Mouse (Mus musculus) kidney, embryonic 15.5 days (tissue): ENCODE measurements around the gene Slc6a9. TPM values are rescaled to one million over a fixed set of nuclear protein-coding genes. Genes with fewer than 3 reads are reported as not detected.

Experiments
- ATAC-seq: fragments of 200-750 bp; cut with Nextera tagmentation; replicated peaks from 2 replicates; pipeline ENCODE4 v1.8.0; 2017; ENCODE audit warnings: moderate TSS enrichment; ENCODE audit not compliant: low FRiP score
- H3K27ac ChIP-seq: fragments of 300-500 bp; sonication (generic); 2 replicates; pipeline ENCODE4 v1.5.1; 2015; ENCODE audit warnings: mild to moderate bottlenecking, inconsistent platforms
- H3K27me3 ChIP-seq: fragments of 300-500 bp; sonication (generic); 2 replicates; pipeline ENCODE4 v1.6.1; 2015; ENCODE audit warnings: inconsistent platforms
- H3K36me3 ChIP-seq: fragments of 300-500 bp; sonication (generic); 2 replicates; pipeline ENCODE4 v1.6.1; 2015; ENCODE audit warnings: inconsistent platforms
- H3K4me1 ChIP-seq: fragments of 300-500 bp; sonication (generic); 2 replicates; pipeline ENCODE4 v1.6.1; 2015; ENCODE audit warnings: inconsistent platforms
- H3K4me2 ChIP-seq: fragments of 300-500 bp; sonication (generic); 2 replicates; pipeline ENCODE4 v1.6.1; 2015; ENCODE audit warnings: moderate library complexity, mild to moderate bottlenecking, inconsistent platforms
- H3K4me3 ChIP-seq: fragments of 300-500 bp; sonication (generic); replicated peaks from 2 replicates; pipeline ENCODE4 v1.5.1; 2015; ENCODE audit warnings: mild to moderate bottlenecking, inconsistent platforms
- H3K9ac ChIP-seq: fragments of 300-500 bp; sonication (generic); 2 replicates; pipeline ENCODE4 v1.6.1; 2015; ENCODE audit warnings: mild to moderate bottlenecking, inconsistent platforms
- H3K9me3 ChIP-seq: fragments of 300-500 bp; sonication (generic); replicated peaks from 2 replicates; pipeline ENCODE4 v1.6.1; 2016; ENCODE audit warnings: inconsistent platforms
- WGBS: fragments of 180-500 bp; shearing (Covaris S2); methylation state at CpG from one replicate; pipeline ENCODE4 v1.1.7; 2015; ENCODE audit warnings: mixed read lengths; 5-methylcytosine and 5-hydroxymethylcytosine counted together
- polyA plus RNA-seq: library from polyadenylated mRNA; unstranded; fragments of >200 nt; fragmentation: Nextera tagmentation; extraction: Ambion mirVana; gene quantifications from 2 replicates; pipeline ENCODE4 v1.2.1, GENCODE M21; 2015

Slc6a9 gene
- 9.4 and 15.2 TPM in 2 replicates for polyA plus RNA-seq

- Histone ChIP-seq H3K27ac (peak within 1 kb of the TSS; percentile 87), H3K4me1 (peaks cover 38% of the 10 kb centered on the region), H3K4me3 (peak within 1 kb of the TSS; percentile 83), H3K27me3 (0 out of 2 replicates have a peak, but pooled peaks cover 4% of the 10 kb centered on the region), H3K4me2 (peak within 1 kb of the TSS; percentile 97), H3K36me3 (no peaks in the 10 kb centered on the region), H3K9me3 (no peaks in the 10 kb centered on the region), H3K9ac (peak within 1 kb of the TSS; percentile 88)
- 24% methylated on average over 3 of the region's 3 CpGs for WGBS
- no peak for ATAC-seq
Observed at GRCm38 (mm10) chr4:117834457-117834844, at the start of gene Slc6a9. TSS of gene Slc6a9 (plus strand) at chr4:117834506.

- Histone ChIP-seq H3K4me3 (no peak overlapping the region), H3K4me1 (peaks cover 4% of the 10 kb centered on the region; the same call in 1 of the 2 replicates), H3K27ac (no peak overlapping the region), H3K4me2 (peak overlapping the region; percentile 37), H3K9me3 (no peaks in the 10 kb centered on the region), H3K36me3 (no peaks in the 10 kb centered on the region), H3K9ac (no peak overlapping the region), H3K27me3 (no peaks in the 10 kb centered on the region)
- WGBS, result 31% methylated on average over 8 of the region's 8 CpGs
- peak; percentile 67; the same call in 1 of the 2 replicates for ATAC-seq
Observed at GRCm38 (mm10) chr4:117786963-117787362, 47.3 kb upstream of the Slc6a9 start.

- no peak for ATAC-seq
- Histone ChIP-seq H3K27me3 (no peaks in the 10 kb centered on the region), H3K4me3 (no peak overlapping the region), H3K27ac (no peak overlapping the region), H3K4me2 (no peak overlapping the region), H3K4me1 (peaks cover 4% of the 10 kb centered on the region; the same call in 1 of the 2 replicates), H3K9ac (no peak overlapping the region), H3K9me3 (no peaks in the 10 kb centered on the region), H3K36me3 (no peaks in the 10 kb centered on the region)
- WGBS, result 69% methylated on average over 10 of the region's 10 CpGs
Observed at GRCm38 (mm10) chr4:117788308-117788707, 46.0 kb upstream of the Slc6a9 start.

GRCm38 (mm10) chr4:117799904-117800303, 34.4 kb upstream of the Slc6a9 start:
- Histone ChIP-seq H3K4me1 (no peaks in the 10 kb centered on the region), H3K36me3 (no peaks in the 10 kb centered on the region), H3K9ac (no peak overlapping the region), H3K4me3 (no peak overlapping the region), H3K9me3 (no peaks in the 10 kb centered on the region), H3K4me2 (no peak overlapping the region), H3K27ac (no peak overlapping the region), H3K27me3 (no peaks in the 10 kb centered on the region)
- 79% methylated on average over 6 of the region's 6 CpGs for WGBS
- ATAC-seq, result no peak

GRCm38 (mm10) chr4:117806992-117807391, 27.3 kb upstream of the Slc6a9 start:
- Histone ChIP-seq H3K9me3 (no peaks in the 10 kb centered on the region), H3K9ac (no peak overlapping the region), H3K4me3 (no peak overlapping the region), H3K27me3 (no peaks in the 10 kb centered on the region), H3K27ac (no peak overlapping the region), H3K4me2 (no peak overlapping the region), H3K36me3 (no peaks in the 10 kb centered on the region), H3K4me1 (no peaks in the 10 kb centered on the region)
- 69% methylated on average over 5 of the region's 5 CpGs for WGBS
- ATAC-seq, result no peak

- Histone ChIP-seq H3K4me3 (no peak overlapping the region), H3K4me2 (no peak overlapping the region), H3K4me1 (no peaks in the 10 kb centered on the region), H3K27me3 (no peaks in the 10 kb centered on the region), H3K27ac (no peak overlapping the region), H3K9ac (no peak overlapping the region), H3K36me3 (no peaks in the 10 kb centered on the region), H3K9me3 (no peaks in the 10 kb centered on the region)
- ATAC-seq, result no peak
- 42% methylated on average over 2 of the region's 2 CpGs for WGBS
Observed at GRCm38 (mm10) chr4:117810933-117811332, 23.4 kb upstream of the Slc6a9 start.

- Histone ChIP-seq H3K27me3 (no peaks in the 10 kb centered on the region), H3K4me2 (no peak overlapping the region), H3K4me1 (no peaks in the 10 kb centered on the region), H3K27ac (no peak overlapping the region), H3K9ac (no peak overlapping the region), H3K9me3 (no peaks in the 10 kb centered on the region), H3K4me3 (no peak overlapping the region), H3K36me3 (no peaks in the 10 kb centered on the region)
- 60% methylated on average over 9 of the region's 9 CpGs for WGBS
- ATAC-seq, result no peak
Observed at GRCm38 (mm10) chr4:117813591-117814192, 20.6 kb upstream of the Slc6a9 start.

GRCm38 (mm10) chr4:117814333-117814732, 20.0 kb upstream of the Slc6a9 start:
- Histone ChIP-seq H3K36me3 (no peaks in the 10 kb centered on the region), H3K4me1 (no peaks in the 10 kb centered on the region), H3K9me3 (no peaks in the 10 kb centered on the region), H3K4me2 (no peak overlapping the region), H3K9ac (no peak overlapping the region), H3K27me3 (no peaks in the 10 kb centered on the region), H3K4me3 (no peak overlapping the region), H3K27ac (no peak overlapping the region)
- 21% methylated on average over 4 of the region's 4 CpGs for WGBS
- ATAC-seq, result no peak

GRCm38 (mm10) chr4:117816776-117817175, 17.5 kb upstream of the Slc6a9 start:
- H3K4me2 ChIP-seq, result no peak overlapping the region
- ATAC-seq, result no peak; the same call in 1 of the 2 replicates
- H3K9ac ChIP-seq, result no peak overlapping the region
- no peaks in the 10 kb centered on the region for H3K27me3 ChIP-seq
- no peak overlapping the region for H3K4me3 ChIP-seq
- 26% methylated on average over 5 of the region's 5 CpGs for WGBS
- H3K9me3 ChIP-seq, result no peaks in the 10 kb centered on the region
- no peak overlapping the region for H3K27ac ChIP-seq
- H3K36me3 ChIP-seq, result no peaks in the 10 kb centered on the region
- H3K4me1 ChIP-seq, result no peaks in the 10 kb centered on the region

- Histone ChIP-seq H3K9me3 (no peaks in the 10 kb centered on the region), H3K27me3 (no peaks in the 10 kb centered on the region), H3K36me3 (no peaks in the 10 kb centered on the region), H3K4me1 (no peaks in the 10 kb centered on the region), H3K4me2 (no peak overlapping the region), H3K4me3 (no peak overlapping the region), H3K9ac (no peak overlapping the region), H3K27ac (no peak overlapping the region)
- WGBS, result 93% methylated on average over 10 of the region's 10 CpGs
- no peak for ATAC-seq
Observed at GRCm38 (mm10) chr4:117818032-117818431, 16.3 kb upstream of the Slc6a9 start.

- ATAC-seq, result no peak
- 0 out of 2 replicates have a peak, but pooled peaks cover 4% of the 10 kb centered on the region for H3K27me3 ChIP-seq
- no peak overlapping the region for H3K4me3 ChIP-seq
- 64% methylated on average over 8 of the region's 8 CpGs for WGBS
- no peak overlapping the region for H3K4me2 ChIP-seq
- H3K9me3 ChIP-seq, result no peaks in the 10 kb centered on the region
- peaks cover 21% of the 10 kb centered on the region for H3K4me1 ChIP-seq
- no peak overlapping the region for H3K9ac ChIP-seq
- H3K27ac ChIP-seq, result no peak overlapping the region
- no peaks in the 10 kb centered on the region for H3K36me3 ChIP-seq
Observed at GRCm38 (mm10) chr4:117828572-117829145, 5.6 kb upstream of the Slc6a9 start.

- peak overlapping the region; percentile 25; the same call in 1 of the 2 replicates for H3K27ac ChIP-seq
- H3K9me3 ChIP-seq, result no peaks in the 10 kb centered on the region
- peak; percentile 37; the same call in 1 of the 2 replicates for ATAC-seq
- H3K4me2 ChIP-seq, result peak overlapping the region; percentile 45
- H3K4me1 ChIP-seq, result peaks cover 26% of the 10 kb centered on the region
- H3K4me3 ChIP-seq, result peak overlapping the region; percentile 19
- 0 out of 2 replicates have a peak, but pooled peaks cover 4% of the 10 kb centered on the region for H3K27me3 ChIP-seq
- H3K9ac ChIP-seq, result no peak overlapping the region
- H3K36me3 ChIP-seq, result no peaks in the 10 kb centered on the region
- WGBS, result 9% methylated on average over 12 of the region's 12 CpGs
Observed at GRCm38 (mm10) chr4:117829260-117830123, 4.8 kb upstream of the Slc6a9 start.
